Mouse (Mus musculus): Measurements from ENCODE around the gene Pla2g4a. TPM values are rescaled to one million over a fixed set of nuclear protein-coding genes. Genes with fewer than 3 reads are reported as not detected.
"Not testable (repeated sequence)": the region's sequence is repeated elsewhere in the genome, so short reads cannot be mapped to it uniquely, and the experiment has no call there.

Pla2g4a gene
- polyA plus RNA-seq, 1 experiment: 15.3 TPM

GRCm38 (mm10) chr1:149946993-149947392 lies 14.1 kb downstream of the Pla2g4a start:
- TF ChIP-seq POLR2A (IDR thresholded peaks at IDR 0.05; ENCODE audit: borderline replicate concordance, control insufficient read depth, low read depth, low read length) (no peak), CTCF (IDR thresholded peaks at IDR 0.05; ENCODE audit: control insufficient read depth, insufficient read depth, low read length) (no peak)
- 12% methylated on average over 5 of the region's 5 CpGs for WGBS
- Histone ChIP-seq H3K4me3 (replicated peaks; ENCODE audit: control insufficient read depth, low read depth, low read length) (no peak overlapping the region), H3K27ac (ENCODE audit: control insufficient read depth, insufficient read depth, low read depth, low read length, poor library complexity) (no peak overlapping the region), H3K4me1 (ENCODE audit: control insufficient read depth, insufficient read depth, low read length) (no peaks in the 10 kb centered on the region; the same call in 1 of the 2 replicates)

GRCm38 (mm10) chr1:149946432-149946831 lies 14.7 kb downstream of the Pla2g4a start:
- H3K4me3 ChIP-seq (replicated peaks; ENCODE audit: control insufficient read depth, low read depth, low read length): no peak overlapping the region
- H3K4me1 ChIP-seq (ENCODE audit: control insufficient read depth, insufficient read depth, low read length): no peaks in the 10 kb centered on the region; the same call in 1 of the 2 replicates
- H3K27ac ChIP-seq (ENCODE audit: control insufficient read depth, insufficient read depth, low read depth, low read length, poor library complexity): no peak overlapping the region
- WGBS: 29% methylated on average over 3 of the region's 3 CpGs
- TF ChIP-seq POLR2A (IDR thresholded peaks at IDR 0.05; ENCODE audit: borderline replicate concordance, control insufficient read depth, low read depth, low read length) (no peak), CTCF (IDR thresholded peaks at IDR 0.05; ENCODE audit: control insufficient read depth, insufficient read depth, low read length) (no peak)

GRCm38 (mm10) chr1:149943611-149944010 lies 17.5 kb downstream of the Pla2g4a start:
- H3K4me3 ChIP-seq (replicated peaks; ENCODE audit: control insufficient read depth, low read depth, low read length): no peak overlapping the region
- H3K4me1 ChIP-seq (ENCODE audit: control insufficient read depth, insufficient read depth, low read length): peaks cover 1% of the 10 kb centered on the region; the same call in 1 of the 2 replicates
- TF ChIP-seq POLR2A (IDR thresholded peaks at IDR 0.05; ENCODE audit: borderline replicate concordance, control insufficient read depth, low read depth, low read length) (no peak), CTCF (IDR thresholded peaks at IDR 0.05; ENCODE audit: control insufficient read depth, insufficient read depth, low read length) (no peak)
- no peak overlapping the region for H3K27ac ChIP-seq (ENCODE audit: control insufficient read depth, insufficient read depth, low read depth, low read length, poor library complexity)
- 59% methylated on average over 2 of the region's 2 CpGs for WGBS

GRCm38 (mm10) chr1:149940301-149940700 lies 20.8 kb downstream of the Pla2g4a start:
- Histone ChIP-seq H3K4me3 (replicated peaks; ENCODE audit: control insufficient read depth, low read depth, low read length) (no peak overlapping the region), H3K4me1 (ENCODE audit: control insufficient read depth, insufficient read depth, low read length) (peaks cover 1% of the 10 kb centered on the region; the same call in 1 of the 2 replicates), H3K27ac (ENCODE audit: control insufficient read depth, insufficient read depth, low read depth, low read length, poor library complexity) (no peak overlapping the region)
- no peak for TF ChIP-seq POLR2A (IDR thresholded peaks at IDR 0.05; ENCODE audit: borderline replicate concordance, control insufficient read depth, low read depth, low read length)
- TF ChIP-seq CTCF (IDR thresholded peaks at IDR 0.05; ENCODE audit: control insufficient read depth, insufficient read depth, low read length): no peak
- 2% methylated on average over 1 of the region's 1 CpGs for WGBS

- 7% methylated on average over 9 of the region's 9 CpGs for WGBS
- TF ChIP-seq CTCF (IDR thresholded peaks at IDR 0.05; ENCODE audit: control insufficient read depth, insufficient read depth, low read length) (no peak), POLR2A (IDR thresholded peaks at IDR 0.05; ENCODE audit: borderline replicate concordance, control insufficient read depth, low read depth, low read length) (no peak)
- Histone ChIP-seq H3K27ac (ENCODE audit: control insufficient read depth, insufficient read depth, low read depth, low read length, poor library complexity) (no peak overlapping the region), H3K4me3 (replicated peaks; ENCODE audit: control insufficient read depth, low read depth, low read length) (no peak overlapping the region), H3K4me1 (ENCODE audit: control insufficient read depth, insufficient read depth, low read length) (peaks cover 1% of the 10 kb centered on the region; the same call in 1 of the 2 replicates)
Observed at GRCm38 (mm10) chr1:149939261-149940032, 21.6 kb downstream of the Pla2g4a start.

- Histone ChIP-seq H3K4me3 (replicated peaks; ENCODE audit: control insufficient read depth, low read depth, low read length) (no peak overlapping the region), H3K4me1 (ENCODE audit: control insufficient read depth, insufficient read depth, low read length) (peaks cover 1% of the 10 kb centered on the region; the same call in 1 of the 2 replicates), H3K27ac (ENCODE audit: control insufficient read depth, insufficient read depth, low read depth, low read length, poor library complexity) (no peak overlapping the region)
- 7% methylated on average over 4 of the region's 4 CpGs for WGBS
- TF ChIP-seq POLR2A (IDR thresholded peaks at IDR 0.05; ENCODE audit: borderline replicate concordance, control insufficient read depth, low read depth, low read length) (no peak), CTCF (IDR thresholded peaks at IDR 0.05; ENCODE audit: control insufficient read depth, insufficient read depth, low read length) (no peak)
Observed at GRCm38 (mm10) chr1:149937825-149938224, 23.3 kb downstream of the Pla2g4a start.

GRCm38 (mm10) chr1:149929140-149929539 lies 31.9 kb downstream of the Pla2g4a start:
- 80% methylated on average over 5 of the region's 5 CpGs for WGBS
- H3K4me1 ChIP-seq (ENCODE audit: control insufficient read depth, insufficient read depth, low read length): no peaks in the 10 kb centered on the region
- no peak overlapping the region for H3K27ac ChIP-seq (ENCODE audit: control insufficient read depth, insufficient read depth, low read depth, low read length, poor library complexity)
- TF ChIP-seq CTCF (IDR thresholded peaks at IDR 0.05; ENCODE audit: control insufficient read depth, insufficient read depth, low read length) (no peak), POLR2A (IDR thresholded peaks at IDR 0.05; ENCODE audit: borderline replicate concordance, control insufficient read depth, low read depth, low read length) (no peak)
- H3K4me3 ChIP-seq (replicated peaks; ENCODE audit: control insufficient read depth, low read depth, low read length): no peak overlapping the region

- WGBS: 74% methylated on average over 1 of the region's 1 CpGs
- not testable (repeated sequence) for H3K27ac ChIP-seq (ENCODE audit: control insufficient read depth, insufficient read depth, low read depth, low read length, poor library complexity); H3K4me3 ChIP-seq (replicated peaks; ENCODE audit: control insufficient read depth, low read depth, low read length); H3K4me1 ChIP-seq (ENCODE audit: control insufficient read depth, insufficient read depth, low read length)
Observed at GRCm38 (mm10) chr1:149923737-149924136, 37.4 kb downstream of the Pla2g4a start.

Measured in bone marrow, adult 2 months (tissue).